Mouse (Mus musculus) heart, adult 2 months (tissue): ENCODE results near the gene Ermard.

Source experiments
- CTCF ChIP-seq: fragments of 200-600 bp; IDR thresholded peaks from 2 replicates; pipeline ENCODE4 v1.8.1; 2022; ENCODE audit warnings: antibody characterized with exemption, mild to moderate bottlenecking, moderate library complexity
- POLR2A ChIP-seq: fragments of 200-500 bp; IDR thresholded peaks from 2 replicates; pipeline ENCODE4 v1.6.1; 2011; ENCODE audit warnings: mild to moderate bottlenecking, low read depth, low read length, control low read depth; ENCODE audit not compliant: insufficient read depth

- TF ChIP-seq POLR2A (no peak), CTCF (no peak)
Measured at GRCm38 (mm10) chr17:15120569-15120968, 79.6 kb downstream of the Ermard start.
